Mouse (Mus musculus) heart, adult 2 months (tissue): ENCODE measurements around the gene Nedd8. TPM values are rescaled to one million over a fixed set of nuclear protein-coding genes. Genes with fewer than 3 reads are reported as not detected.

Experiments used
- DNase-seq, 2 experiments: peaks; one replicate each; pipeline ENCODE4 v3.0.0; 2021
- H3K27ac ChIP-seq: fragments of 200-600 bp; 2 replicates; pipeline ENCODE4 v1.8.1; 2022
- H3K27me3 ChIP-seq: fragments of 200-500 bp; 2 replicates; pipeline ENCODE4 v1.6.1; 2012; ENCODE audit warnings: mild to moderate bottlenecking, low read length, inconsistent platforms, mixed read lengths; ENCODE audit not compliant: control insufficient read depth, insufficient read depth
- H3K36me3 ChIP-seq: fragments of 200-500 bp; 2 replicates; pipeline ENCODE4 v1.6.1; 2012; ENCODE audit warnings: low read length, inconsistent platforms; ENCODE audit not compliant: control insufficient read depth, insufficient read depth
- H3K4me1 ChIP-seq: fragments of 200-500 bp; 2 replicates; pipeline ENCODE4 v1.6.1; 2011; ENCODE audit warnings: low read length; ENCODE audit not compliant: control insufficient read depth, insufficient read depth
- H3K4me3 ChIP-seq: fragments of 200-600 bp; 2 replicates; pipeline ENCODE4 v1.8.1; 2022
- H3K79me2 ChIP-seq: fragments of 200-500 bp; replicated peaks from 2 replicates; pipeline ENCODE4 v1.6.1; 2012; ENCODE audit warnings: mild to moderate bottlenecking, inconsistent platforms, low read length, moderate library complexity, mixed read lengths; ENCODE audit not compliant: control insufficient read depth, insufficient read depth
- H3K9ac ChIP-seq: fragments of 200-500 bp; 2 replicates; pipeline ENCODE4 v1.6.1; 2012; ENCODE audit warnings: low read depth, mild to moderate bottlenecking, control low read depth, inconsistent platforms, low read length, mixed read lengths
- CTCF ChIP-seq: fragments of 200-600 bp; IDR thresholded peaks from 2 replicates; pipeline ENCODE4 v1.8.1; 2022; ENCODE audit warnings: antibody characterized with exemption, mild to moderate bottlenecking, moderate library complexity
- EP300 ChIP-seq: fragments of 200-500 bp; IDR thresholded peaks from 2 replicates; pipeline ENCODE4 v1.6.1; 2011; ENCODE audit warnings: low read depth, low read length, control low read depth; ENCODE audit not compliant: insufficient read depth
- POLR2A ChIP-seq: fragments of 200-500 bp; IDR thresholded peaks from 2 replicates; pipeline ENCODE4 v1.6.1; 2011; ENCODE audit warnings: mild to moderate bottlenecking, low read depth, low read length, control low read depth; ENCODE audit not compliant: insufficient read depth
- WGBS: fragments of 180-500 bp; shearing (Covaris S2); methylation state at CpG from one replicate; pipeline ENCODE4 v1.1.7; 2018; 5-methylcytosine and 5-hydroxymethylcytosine counted together
- intact Hi-C: fragments of 180-260 bp; cut with DNase I; formaldehyde crosslinking; loops from one replicate; pipeline ENCODE4 v1.15.1; 2025
- long read RNA-seq: library from polyadenylated mRNA; stranded (forward); transcript quantifications from one replicate; pipeline ENCODE4 v2.0.0, GENCODE M21; 2021
- polyA plus RNA-seq: library from polyadenylated mRNA; depleted of rRNA; stranded (reverse); fragments of >200 nt; gene quantifications from 2 replicates; pipeline ENCODE4 v1.2.3, GENCODE M21; 2012; rRNA removed
- total RNA-seq, 2 experiments: library from RNA; stranded (reverse); gene quantifications; 2 replicates each; pipeline ENCODE4 v1.2.3; 2021

Nedd8 gene
- total RNA-seq (100 to 1,000 TPM; 242 to 262 TPM), polyA plus RNA-seq (265 and 340 TPM in 2 replicates)
- long read RNA-seq, transcript Nedd8-201 (4 exons, 824 nt) = major isoform, 125 of 126 reads
- long read RNA-seq, partial matches to known transcripts = 0 of 126 reads
- long read RNA-seq, other reads (novel, unspliced or antisense) = 1 of 126 reads

- peak within 1 kb of the TSS; percentile 92 for H3K9ac ChIP-seq
- H3K27me3 ChIP-seq = no peaks in the 10 kb centered on the region
- DNase-seq = peak; percentile 93 to 95
- WGBS = under 1% methylated on average over 38 of the region's 38 CpGs
- H3K79me2 ChIP-seq = peaks cover 2% of the 10 kb centered on the region; the same call in 1 of the 2 replicates
- peaks cover 6% of the 10 kb centered on the region for H3K36me3 ChIP-seq
- H3K4me1 ChIP-seq = peaks cover 2% of the 10 kb centered on the region; the same call in 1 of the 2 replicates
- intact Hi-C loops = loop anchor here (5.0 to 10.0 kb wide), 2 partner anchors 35 to 213 kb away; partner anchors contain the start of genes Cbln3, Gm49378, Ipo4 and Khnyn
- peak within 1 kb of the TSS; percentile 80 for H3K4me3 ChIP-seq
- TF ChIP-seq CTCF = peak; percentile 15; the same call in 1 of the 2 replicates
- peak; percentile 83 for TF ChIP-seq POLR2A
- TF ChIP-seq EP300 = no peak; the same call in 1 of the 2 replicates
- H3K27ac ChIP-seq = peak within 1 kb of the TSS; percentile 99
These were observed at the start of gene Nedd8, which contains the start of gene Gmpr2 for GRCm38 (mm10) chr14:55671833-55672740. Nedd8 (minus strand) TSS chr14:55672124. Gmpr2 (plus strand) TSS chr14:55671941.

GRCm38 (mm10) chr14:55721076-55721475 is 49.2 kb upstream of the Nedd8 start:
- intact Hi-C loops = loop anchor here (5.0 to 10.0 kb wide), 2 partner anchors 79 to 236 kb away; partner anchors contain the start of gene Tm9sf1
- DNase-seq = no peak
- H3K4me3 ChIP-seq = no peak overlapping the region; the same call in 1 of the 2 replicates
- H3K79me2 ChIP-seq = no peaks in the 10 kb centered on the region
- H3K9ac ChIP-seq = no peak overlapping the region
- no peak for TF ChIP-seq POLR2A
- TF ChIP-seq CTCF = no peak
- no peak for TF ChIP-seq EP300
- WGBS = 89% methylated on average over 6 of the region's 6 CpGs
- H3K36me3 ChIP-seq = no peaks in the 10 kb centered on the region
- no peak overlapping the region for H3K27ac ChIP-seq
- no peaks in the 10 kb centered on the region; the same call in 1 of the 2 replicates for H3K4me1 ChIP-seq
- no peaks in the 10 kb centered on the region for H3K27me3 ChIP-seq

GRCm38 (mm10) chr14:55720666-55721065 is 48.7 kb upstream of the Nedd8 start:
- Histone ChIP-seq H3K79me2 (no peaks in the 10 kb centered on the region), H3K27ac (no peak overlapping the region), H3K36me3 (no peaks in the 10 kb centered on the region), H3K4me3 (no peak overlapping the region), H3K9ac (no peak overlapping the region), H3K27me3 (no peaks in the 10 kb centered on the region), H3K4me1 (no peaks in the 10 kb centered on the region; the same call in 1 of the 2 replicates)
- TF ChIP-seq EP300 (no peak), POLR2A (no peak), CTCF (no peak)
- 94% methylated on average over 12 of the region's 12 CpGs for WGBS
- intact Hi-C loops = loop anchor here (5.0 to 10.0 kb wide), 2 partner anchors 78 to 236 kb away; partner anchors contain the start of gene Tm9sf1
- DNase-seq = no peak

- no peak overlapping the region for H3K27ac ChIP-seq
- intact Hi-C loops = loop anchor here (5.0 to 10.0 kb wide), 2 partner anchors 77 to 235 kb away; partner anchors contain the start of gene Tm9sf1
- no peak overlapping the region for H3K9ac ChIP-seq
- H3K4me3 ChIP-seq = no peak overlapping the region
- no peak for DNase-seq
- H3K4me1 ChIP-seq = no peaks in the 10 kb centered on the region; the same call in 1 of the 2 replicates
- TF ChIP-seq CTCF = no peak
- TF ChIP-seq EP300 = no peak
- TF ChIP-seq POLR2A = no peak
- H3K27me3 ChIP-seq = no peaks in the 10 kb centered on the region
- H3K79me2 ChIP-seq = no peaks in the 10 kb centered on the region
- 86% methylated on average over 6 of the region's 6 CpGs for WGBS
- no peaks in the 10 kb centered on the region for H3K36me3 ChIP-seq
These were observed 47.8 kb upstream of the Nedd8 start for GRCm38 (mm10) chr14:55719737-55720136.

GRCm38 (mm10) chr14:55716884-55717283 is 45.0 kb upstream of the Nedd8 start:
- no peak overlapping the region for H3K4me3 ChIP-seq
- no peaks in the 10 kb centered on the region for H3K79me2 ChIP-seq
- TF ChIP-seq POLR2A (no peak), CTCF (no peak), EP300 (no peak)
- peaks cover 1% of the 10 kb centered on the region; the same call in 1 of the 2 replicates for H3K27me3 ChIP-seq
- intact Hi-C loops = no loop called here
- H3K27ac ChIP-seq = no peak overlapping the region
- DNase-seq = no peak
- WGBS = 89% methylated on average over 8 of the region's 8 CpGs
- H3K9ac ChIP-seq = no peak overlapping the region
- H3K4me1 ChIP-seq = no peaks in the 10 kb centered on the region
- H3K36me3 ChIP-seq = no peaks in the 10 kb centered on the region
